Mouse (Mus musculus): ENCODE measurements around the gene Gm20481. TPM values are rescaled to one million over a fixed set of nuclear protein-coding genes. Genes with fewer than 3 reads are reported as not detected.

The Gm20481 gene
- polyA plus RNA-seq, 1 experiment = not detected

GRCm38 (mm10) chr17:34951636-34952377 is 17.9 kb upstream of the Gm20481 start:
- Histone ChIP-seq H3K79me2 (ENCODE audit: control insufficient read depth, insufficient read depth) (peaks cover 18% of the 10 kb centered on the region), H3K36me3 (ENCODE audit: control insufficient read depth, insufficient read depth) (peaks cover 14% of the 10 kb centered on the region), H3ac (ENCODE audit: control insufficient read depth, insufficient read length) (peak overlapping the region; percentile 48), H3K4me3 (peak overlapping the region; percentile 99), H3K27me3 (ENCODE audit: control insufficient read depth, insufficient read depth, insufficient read length) (no peaks in the 10 kb centered on the region), H3K4me2 (ENCODE audit: low read depth) (peak overlapping the region; percentile 85)
- TF ChIP-seq TCF3 (IDR thresholded peaks at IDR 0.05; ENCODE audit: insufficient read length, low read depth) = no peak
- peak; percentile 59 for TF ChIP-seq USF1 (IDR thresholded peaks at IDR 0.05; ENCODE audit: low read depth)
- no peak for TF ChIP-seq E2F4 (IDR thresholded peaks at IDR 0.05; ENCODE audit: insufficient read depth)
- no peak for TF ChIP-seq MYOD1 (IDR thresholded peaks at IDR 0.05; ENCODE audit: control insufficient read depth in 1 of 3, insufficient read length in 2 of 3, low read depth in 2 of 3)

GRCm38 (mm10) chr17:34952378-34953040 is 17.2 kb upstream of the Gm20481 start:
- TF ChIP-seq USF1 (IDR thresholded peaks at IDR 0.05; ENCODE audit: low read depth) = no peak
- no peak for TF ChIP-seq REST (IDR thresholded peaks at IDR 0.05; ENCODE audit: insufficient read depth, insufficient read length)
- no peak for TF ChIP-seq MYOG (IDR thresholded peaks at IDR 0.05; ENCODE audit: control insufficient read depth in 1 of 3, insufficient read depth in 1 of 3, insufficient read length in 2 of 3, low read depth in 2 of 3)
- TF ChIP-seq TCF3 (IDR thresholded peaks at IDR 0.05; ENCODE audit: insufficient read length, low read depth) = no peak
- peak; percentile 22 for TF ChIP-seq E2F4 (IDR thresholded peaks at IDR 0.05; ENCODE audit: insufficient read depth)
- TF ChIP-seq MAX (IDR thresholded peaks at IDR 0.05; ENCODE audit: low read depth) = peak; percentile 99
- no peak for TF ChIP-seq CEBPB (IDR thresholded peaks at IDR 0.05; ENCODE audit: insufficient read depth, poor library complexity, severe bottlenecking)
- no peak for TF ChIP-seq SRF (IDR thresholded peaks at IDR 0.05; ENCODE audit: control insufficient read depth, insufficient read length, low read depth)
- TF ChIP-seq POLR2AphosphoS2 (IDR thresholded peaks at IDR 0.05; ENCODE audit: insufficient read length, low read depth) = peak; percentile 97
- no peak for TF ChIP-seq MYOD1 (IDR thresholded peaks at IDR 0.05; ENCODE audit: control insufficient read depth in 1 of 3, insufficient read length in 2 of 3, low read depth in 2 of 3)
- no peak for TF ChIP-seq TCF12 (IDR thresholded peaks at IDR 0.05; ENCODE audit: insufficient read depth, poor library complexity, severe bottlenecking)
- TF ChIP-seq POLR2A (IDR thresholded peaks at IDR 0.05; ENCODE audit: insufficient read length, low read depth) = peak; percentile 98
- H3K27me3 ChIP-seq (ENCODE audit: control insufficient read depth, insufficient read depth, insufficient read length) = no peaks in the 10 kb centered on the region
- H3ac ChIP-seq (ENCODE audit: control insufficient read depth, insufficient read length) = peak overlapping the region; percentile 48
- H3K4me2 ChIP-seq (ENCODE audit: low read depth) = peak overlapping the region; percentile 58
- H3K36me3 ChIP-seq (ENCODE audit: control insufficient read depth, insufficient read depth) = peaks cover 14% of the 10 kb centered on the region
- H3K4me3 ChIP-seq = peak overlapping the region; percentile 99
- H3K79me2 ChIP-seq (ENCODE audit: control insufficient read depth, insufficient read depth) = peaks cover 18% of the 10 kb centered on the region

GRCm38 (mm10) chr17:34953258-34953657 is 16.5 kb upstream of the Gm20481 start:
- H3K4me2 ChIP-seq (ENCODE audit: low read depth) = peak overlapping the region; percentile 58
- no peaks in the 10 kb centered on the region for H3K27me3 ChIP-seq (ENCODE audit: control insufficient read depth, insufficient read depth, insufficient read length)
- peaks cover 14% of the 10 kb centered on the region for H3K36me3 ChIP-seq (ENCODE audit: control insufficient read depth, insufficient read depth)
- no peak overlapping the region for H3ac ChIP-seq (ENCODE audit: control insufficient read depth, insufficient read length)
- TF ChIP-seq POLR2A (IDR thresholded peaks at IDR 0.05; ENCODE audit: insufficient read length, low read depth) = no peak
- TF ChIP-seq TCF12 (IDR thresholded peaks at IDR 0.05; ENCODE audit: insufficient read depth, poor library complexity, severe bottlenecking) = no peak
- TF ChIP-seq USF1 (IDR thresholded peaks at IDR 0.05; ENCODE audit: low read depth) = no peak
- no peak for TF ChIP-seq TCF3 (IDR thresholded peaks at IDR 0.05; ENCODE audit: insufficient read length, low read depth)
- TF ChIP-seq MYOG (IDR thresholded peaks at IDR 0.05; ENCODE audit: control insufficient read depth in 1 of 3, insufficient read depth in 1 of 3, insufficient read length in 2 of 3, low read depth in 2 of 3) = no peak
- TF ChIP-seq POLR2AphosphoS2 (IDR thresholded peaks at IDR 0.05; ENCODE audit: insufficient read length, low read depth) = no peak
- no peak for TF ChIP-seq SRF (IDR thresholded peaks at IDR 0.05; ENCODE audit: control insufficient read depth, insufficient read length, low read depth)
- no peak for TF ChIP-seq E2F4 (IDR thresholded peaks at IDR 0.05; ENCODE audit: insufficient read depth)
- TF ChIP-seq CEBPB (IDR thresholded peaks at IDR 0.05; ENCODE audit: insufficient read depth, poor library complexity, severe bottlenecking) = no peak
- TF ChIP-seq REST (IDR thresholded peaks at IDR 0.05; ENCODE audit: insufficient read depth, insufficient read length) = no peak
- TF ChIP-seq MAX (IDR thresholded peaks at IDR 0.05; ENCODE audit: low read depth) = no peak
- no peak for TF ChIP-seq MYOD1 (IDR thresholded peaks at IDR 0.05; ENCODE audit: control insufficient read depth in 1 of 3, insufficient read length in 2 of 3, low read depth in 2 of 3)
- peaks cover 18% of the 10 kb centered on the region for H3K79me2 ChIP-seq (ENCODE audit: control insufficient read depth, insufficient read depth)
- H3K4me3 ChIP-seq = peak overlapping the region; percentile 99

- H3K27me3 ChIP-seq (ENCODE audit: control insufficient read depth, insufficient read depth, insufficient read length) = no peaks in the 10 kb centered on the region
- no peak for TF ChIP-seq TCF12 (IDR thresholded peaks at IDR 0.05; ENCODE audit: insufficient read depth, poor library complexity, severe bottlenecking)
- no peak for TF ChIP-seq SRF (IDR thresholded peaks at IDR 0.05; ENCODE audit: control insufficient read depth, insufficient read length, low read depth)
- no peak for TF ChIP-seq MYOD1 (IDR thresholded peaks at IDR 0.05; ENCODE audit: control insufficient read depth in 1 of 3, insufficient read length in 2 of 3, low read depth in 2 of 3)
- no peak for TF ChIP-seq E2F4 (IDR thresholded peaks at IDR 0.05; ENCODE audit: insufficient read depth)
- no peak for TF ChIP-seq MAX (IDR thresholded peaks at IDR 0.05; ENCODE audit: low read depth)
- TF ChIP-seq CEBPB (IDR thresholded peaks at IDR 0.05; ENCODE audit: insufficient read depth, poor library complexity, severe bottlenecking) = no peak
- no peak for TF ChIP-seq MYOG (IDR thresholded peaks at IDR 0.05; ENCODE audit: control insufficient read depth in 1 of 3, insufficient read depth in 1 of 3, insufficient read length in 2 of 3, low read depth in 2 of 3)
- no peak for TF ChIP-seq USF1 (IDR thresholded peaks at IDR 0.05; ENCODE audit: low read depth)
- no peak for TF ChIP-seq TCF3 (IDR thresholded peaks at IDR 0.05; ENCODE audit: insufficient read length, low read depth)
- no peak for TF ChIP-seq POLR2A (IDR thresholded peaks at IDR 0.05; ENCODE audit: insufficient read length, low read depth)
- TF ChIP-seq POLR2AphosphoS2 (IDR thresholded peaks at IDR 0.05; ENCODE audit: insufficient read length, low read depth) = no peak
- TF ChIP-seq REST (IDR thresholded peaks at IDR 0.05; ENCODE audit: insufficient read depth, insufficient read length) = no peak
- peaks cover 14% of the 10 kb centered on the region for H3K36me3 ChIP-seq (ENCODE audit: control insufficient read depth, insufficient read depth)
- peaks cover 18% of the 10 kb centered on the region for H3K79me2 ChIP-seq (ENCODE audit: control insufficient read depth, insufficient read depth)
- no peak overlapping the region for H3K4me2 ChIP-seq (ENCODE audit: low read depth)
- no peak overlapping the region for H3K4me3 ChIP-seq
- no peak overlapping the region for H3ac ChIP-seq (ENCODE audit: control insufficient read depth, insufficient read length)
These were observed 15.8 kb upstream of the Gm20481 start for GRCm38 (mm10) chr17:34953904-34954303.

Data from myocyte (in vitro differentiated cells).